Mouse (Mus musculus) heart, embryonic 10.5 days (tissue): ENCODE measurements around the gene Mpp5. TPM values are rescaled to one million over a fixed set of nuclear protein-coding genes. Genes with fewer than 3 reads are reported as not detected.

Experiments used
- DNase-seq: peaks from one replicate; pipeline ENCODE4 v3.0.0-alpha.2; 2017; ENCODE audit warnings: low spot score
- H3K27ac ChIP-seq: fragments of 300-500 bp; sonication (generic); 2 replicates; pipeline ENCODE4 v1.5.1; 2016; ENCODE audit warnings: mild to moderate bottlenecking
- H3K27me3 ChIP-seq: fragments of 300-500 bp; sonication (generic); 2 replicates; pipeline ENCODE4 v1.6.1; 2016; ENCODE audit warnings: mild to moderate bottlenecking; ENCODE audit not compliant: poor library complexity, insufficient read depth, severe bottlenecking
- H3K36me3 ChIP-seq: fragments of 300-500 bp; sonication (generic); 2 replicates; pipeline ENCODE4 v1.6.1; 2016; ENCODE audit warnings: mild to moderate bottlenecking, moderate library complexity
- H3K4me1 ChIP-seq: fragments of 300-500 bp; sonication (generic); 2 replicates; pipeline ENCODE4 v1.6.1; 2016; ENCODE audit warnings: mild to moderate bottlenecking
- H3K4me3 ChIP-seq: fragments of 300-500 bp; sonication (generic); 2 replicates; pipeline ENCODE4 v1.5.1; 2016; ENCODE audit warnings: mild to moderate bottlenecking, moderate library complexity
- H3K9me3 ChIP-seq: fragments of 300-500 bp; sonication (generic); 2 replicates; pipeline ENCODE4 v1.6.1; 2016; ENCODE audit warnings: mild to moderate bottlenecking, moderate library complexity
- WGBS: fragments of 180-500 bp; shearing (Covaris S2); methylation state at CpG from one replicate; pipeline ENCODE4 v1.1.7; 2016; 5-methylcytosine and 5-hydroxymethylcytosine counted together
- polyA plus RNA-seq: library from polyadenylated mRNA; unstranded; fragments of >200 nt; fragmentation: Nextera tagmentation; extraction: Ambion mirVana; gene quantifications from 2 replicates; pipeline ENCODE4 v1.2.1, GENCODE M21; 2016

Gene Mpp5
- polyA plus RNA-seq, 1 experiment from 2014 or later, result 26.8 TPM

- Histone ChIP-seq H3K27me3 (no peaks in the 10 kb centered on the region), H3K27ac (peak overlapping the region; percentile 92), H3K9me3 (no peaks in the 10 kb centered on the region), H3K36me3 (peaks cover 16% of the 10 kb centered on the region), H3K4me1 (peaks cover 15% of the 10 kb centered on the region), H3K4me3 (peak overlapping the region; percentile 90)
- DNase-seq, result no peak
- under 1% methylated on average over 22 of the region's 22 CpGs for WGBS
Observed at GRCm38 (mm10) chr12:78862254-78862730, 113.6 kb downstream of the Mpp5 start.

DNA sequence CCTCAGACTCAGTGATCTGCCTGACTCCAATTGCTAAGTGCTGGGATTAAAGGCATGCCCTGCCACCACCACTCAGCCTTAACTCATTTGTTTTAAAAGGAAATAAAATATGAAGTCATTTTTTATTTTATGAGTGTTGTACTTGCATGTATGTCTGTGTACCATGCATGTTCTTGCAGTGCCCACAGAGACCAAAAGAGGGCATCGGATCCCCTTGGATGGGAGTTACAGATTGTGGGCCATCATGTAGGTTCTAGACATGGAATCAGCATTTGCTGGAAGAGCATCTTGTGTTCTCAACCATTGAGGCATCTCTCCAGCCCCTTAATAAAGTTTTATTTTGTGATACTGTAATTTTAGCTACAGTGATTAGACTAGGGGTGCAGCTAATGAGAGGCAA lies 116.7 kb downstream of the Mpp5 start:
- WGBS, result 90% methylated on average over 1 of the region's 1 CpGs
- DNase-seq, result no peak
- H3K27ac ChIP-seq, result no peak overlapping the region
- no peak overlapping the region for H3K4me3 ChIP-seq
- H3K4me1 ChIP-seq, result peaks cover 4% of the 10 kb centered on the region
- H3K36me3 ChIP-seq, result peaks cover 47% of the 10 kb centered on the region
- no peaks in the 10 kb centered on the region for H3K9me3 ChIP-seq
- H3K27me3 ChIP-seq, result no peaks in the 10 kb centered on the region

DNA sequence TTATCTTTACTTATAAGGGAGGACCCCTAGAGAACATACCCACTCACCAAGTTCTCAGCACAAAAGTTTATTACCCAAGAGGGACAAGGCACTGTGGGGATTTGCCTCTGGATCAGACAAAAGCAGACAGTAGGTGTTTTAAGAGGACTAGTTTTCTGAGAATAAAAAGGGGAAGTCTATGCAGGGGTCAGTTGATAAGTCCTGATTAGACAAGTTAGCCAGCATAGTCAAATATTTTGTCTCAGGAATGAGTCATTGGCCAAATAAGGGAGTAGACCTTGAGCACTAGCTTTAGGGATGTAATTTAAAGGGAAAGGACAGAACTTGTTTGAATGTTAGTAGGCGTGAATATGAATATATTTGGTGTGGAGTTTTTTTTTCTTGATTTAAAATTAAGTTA lies 119.4 kb downstream of the Mpp5 start:
- H3K36me3 ChIP-seq, result peaks cover 66% of the 10 kb centered on the region
- H3K4me1 ChIP-seq, result no peaks in the 10 kb centered on the region
- 87% methylated on average over 1 of the region's 1 CpGs for WGBS
- H3K4me3 ChIP-seq, result no peak overlapping the region
- no peak overlapping the region for H3K27ac ChIP-seq
- H3K9me3 ChIP-seq, result no peaks in the 10 kb centered on the region
- no peaks in the 10 kb centered on the region for H3K27me3 ChIP-seq
- no peak for DNase-seq

DNA sequence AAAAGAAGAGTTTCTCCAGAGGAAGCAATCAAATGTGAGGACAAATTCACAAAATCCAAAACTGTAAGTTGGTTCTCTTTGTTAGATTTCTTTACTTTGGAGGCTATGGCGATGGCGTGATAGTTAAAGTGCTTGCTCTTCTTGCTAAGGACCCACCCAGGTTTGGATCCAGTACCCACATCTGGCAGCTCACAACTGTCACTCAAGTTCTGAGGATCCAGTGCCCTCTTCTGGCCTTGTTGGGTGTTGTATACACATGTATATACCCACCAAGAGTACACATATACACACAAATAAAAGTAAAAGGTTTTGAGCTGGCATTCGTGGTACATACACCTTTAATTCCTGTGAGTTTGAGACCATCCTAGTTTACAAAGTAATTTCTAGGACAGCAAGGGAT lies 125.9 kb downstream of the Mpp5 start:
- Histone ChIP-seq H3K36me3 (peaks cover 84% of the 10 kb centered on the region), H3K9me3 (no peaks in the 10 kb centered on the region), H3K27ac (no peak overlapping the region), H3K4me1 (no peaks in the 10 kb centered on the region), H3K27me3 (no peaks in the 10 kb centered on the region), H3K4me3 (no peak overlapping the region)
- no peak for DNase-seq
- WGBS, result 95% methylated on average over 3 of the region's 3 CpGs

- H3K27ac ChIP-seq, result no peak overlapping the region
- WGBS, result 68% methylated on average over 1 of the region's 1 CpGs
- no peaks in the 10 kb centered on the region for H3K27me3 ChIP-seq
Observed at GRCm38 (mm10) chr12:78890062-78890461, 141.4 kb downstream of the Mpp5 start.

More at GRCm38 (mm10) chr12:78890062-78890461, 141.4 kb downstream of the Mpp5 start:
- no peak for DNase-seq
- no peaks in the 10 kb centered on the region for H3K4me1 ChIP-seq
- no peak overlapping the region for H3K4me3 ChIP-seq
- 0 out of 2 replicates have a peak, but pooled peaks cover 4% of the 10 kb centered on the region for H3K9me3 ChIP-seq
- peaks cover 21% of the 10 kb centered on the region for H3K36me3 ChIP-seq

Other genes starting within 250 kb of the Mpp5 start
- 0.11 TPM in 1 of 2 replicates, not detected in the other for gene Fam71d, start 57.4 kb upstream of the Mpp5 start, polyA plus RNA-seq
- gene Atp6v1d, start 112.7 kb downstream of the Mpp5 start, polyA plus RNA-seq, result 74.7 and 75.6 TPM in 2 replicates
- 230 and 281 TPM in 2 replicates for gene Eif2s1, start 112.9 kb downstream of the Mpp5 start, polyA plus RNA-seq
- 7.5 and 7.9 TPM in 2 replicates for gene Plek2, start 158.1 kb downstream of the Mpp5 start, polyA plus RNA-seq